Mouse (Mus musculus): ENCODE results near the gene Ablim1. TPM values are rescaled to one million over a fixed set of nuclear protein-coding genes. Genes with fewer than 3 reads are reported as not detected.

The Ablim1 gene
- polyA plus RNA-seq, 1 experiment from 2014 or later: 30.2 TPM

DNA sequence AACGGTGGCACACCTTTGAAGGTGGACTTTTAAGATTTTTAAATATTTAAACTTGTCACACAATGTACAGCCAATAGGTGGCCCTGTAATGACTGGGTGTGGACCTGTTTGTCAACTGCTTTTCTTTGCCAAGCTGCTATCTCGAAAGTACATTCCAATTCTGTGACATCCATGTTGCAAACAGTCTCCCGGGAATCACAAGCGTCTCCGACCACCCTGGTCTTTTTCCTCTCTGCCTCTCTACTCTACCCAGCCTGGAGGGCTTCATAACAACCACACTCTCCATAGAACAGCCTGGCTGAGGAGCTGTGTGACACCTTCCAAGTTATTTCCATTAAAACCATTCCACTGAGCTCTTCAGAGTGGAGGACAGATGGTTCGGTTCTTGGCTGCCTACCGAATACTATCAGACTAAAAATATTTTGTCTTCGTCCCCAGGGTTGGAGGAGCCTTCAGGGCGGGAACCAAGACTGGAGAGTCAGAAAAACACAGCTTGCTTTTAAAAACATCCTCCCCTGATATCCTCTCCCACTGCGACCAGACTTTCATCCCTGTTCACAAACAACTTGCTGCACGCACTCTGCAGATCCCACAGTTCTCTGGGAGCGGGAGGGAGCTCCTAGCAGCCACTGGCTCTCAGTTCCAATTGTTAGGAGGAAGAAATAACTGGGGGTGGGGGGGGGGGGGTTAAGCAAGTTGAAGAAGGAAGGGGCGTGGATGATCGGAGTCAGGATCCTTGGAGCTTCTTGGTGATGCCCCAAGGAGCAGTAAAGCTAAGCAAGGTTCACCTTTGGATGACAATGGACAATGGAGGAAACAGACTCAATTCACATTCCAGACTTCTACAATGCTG is 216.3 kb downstream of the Ablim1 start:
- peaks cover 26% of the 10 kb centered on the region for H3K4me1 ChIP-seq (replicated peaks; ENCODE audit: control insufficient read depth, insufficient read depth, low read length)
- DNase-seq (ENCODE audit: low spot score) (no peak), ATAC-seq (replicated peaks; ENCODE audit: low FRiP score, low TSS enrichment, low read depth) (0 out of 2 replicates have a peak, but pooled peaks have one; percentile 55)
- peak overlapping the region; percentile 59; the same call in 1 of the 2 replicates for H3K27ac ChIP-seq (ENCODE audit: low read depth)
- H3K36me3 ChIP-seq (ENCODE audit: control insufficient read depth, insufficient read depth, low read length): no peaks in the 10 kb centered on the region
- no peaks in the 10 kb centered on the region for H3K27me3 ChIP-seq (replicated peaks; ENCODE audit: control insufficient read depth, insufficient read depth, low read length)
- no peak overlapping the region for H3K4me3 ChIP-seq (ENCODE audit: low read depth, low read length)
- H3K4me2 ChIP-seq (ENCODE audit: low read length): no peak overlapping the region
- no peak overlapping the region for H3K9ac ChIP-seq (ENCODE audit: low read length)
- no peaks in the 10 kb centered on the region for H3K9me3 ChIP-seq (ENCODE audit: control insufficient read depth, low read length)
- WGBS: 59% methylated on average over 14 of the region's 14 CpGs

DNA sequence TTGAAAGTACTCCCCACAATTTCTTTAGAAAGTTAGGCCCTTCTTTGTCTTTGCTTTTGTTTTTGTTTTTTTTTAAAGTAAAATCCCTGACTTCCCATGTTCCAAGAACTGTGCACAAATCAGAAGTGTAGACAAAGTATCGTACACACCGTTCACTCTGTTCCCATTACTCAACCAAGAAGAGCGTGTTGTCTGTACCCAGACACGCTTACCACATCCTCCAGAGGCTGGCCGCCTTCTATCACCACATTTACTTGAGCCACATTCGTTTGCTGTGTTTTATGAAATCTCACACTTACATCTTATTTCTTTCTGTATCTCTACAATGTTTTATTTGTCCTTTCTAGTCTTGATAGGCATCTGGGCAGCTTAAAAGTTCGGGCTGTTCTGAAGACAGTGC is 219.4 kb downstream of the Ablim1 start:
- Histone ChIP-seq H3K4me3 (ENCODE audit: low read depth, low read length) (no peak overlapping the region), H3K36me3 (ENCODE audit: control insufficient read depth, insufficient read depth, low read length) (no peaks in the 10 kb centered on the region), H3K27me3 (replicated peaks; ENCODE audit: control insufficient read depth, insufficient read depth, low read length) (no peaks in the 10 kb centered on the region), H3K4me1 (replicated peaks; ENCODE audit: control insufficient read depth, insufficient read depth, low read length) (peaks cover 14% of the 10 kb centered on the region), H3K4me2 (ENCODE audit: low read length) (no peak overlapping the region), H3K9ac (ENCODE audit: low read length) (no peak overlapping the region), H3K27ac (ENCODE audit: low read depth) (no peak overlapping the region), H3K9me3 (ENCODE audit: control insufficient read depth, low read length) (no peaks in the 10 kb centered on the region)
- WGBS: 89% methylated on average over 7 of the region's 7 CpGs
- DNase-seq (ENCODE audit: low spot score): no peak
- no peak for ATAC-seq (replicated peaks; ENCODE audit: low FRiP score, low TSS enrichment, low read depth)

DNA sequence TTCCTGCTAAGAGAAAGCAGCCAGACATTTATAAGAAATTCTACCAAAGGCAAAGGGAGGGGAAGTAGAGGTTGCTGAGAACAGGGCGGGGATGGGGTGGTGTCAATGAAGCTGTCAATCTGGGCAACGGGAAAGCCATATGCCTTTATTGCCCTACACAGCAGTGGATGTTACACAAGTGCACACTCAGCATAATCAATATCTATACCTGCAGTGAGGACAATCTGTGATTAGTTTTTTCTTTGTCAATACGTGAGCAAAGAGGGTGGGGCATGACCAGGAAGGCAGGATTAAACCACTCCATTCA is 221.1 kb downstream of the Ablim1 start:
- no peak overlapping the region for H3K4me3 ChIP-seq (ENCODE audit: low read depth, low read length)
- H3K9ac ChIP-seq (ENCODE audit: low read length): no peak overlapping the region
- H3K36me3 ChIP-seq (ENCODE audit: control insufficient read depth, insufficient read depth, low read length): no peaks in the 10 kb centered on the region
- WGBS: 77% methylated on average over 3 of the region's 3 CpGs
- H3K4me1 ChIP-seq (replicated peaks; ENCODE audit: control insufficient read depth, insufficient read depth, low read length): peaks cover 8% of the 10 kb centered on the region
- H3K9me3 ChIP-seq (ENCODE audit: control insufficient read depth, low read length): no peaks in the 10 kb centered on the region
- ATAC-seq (replicated peaks; ENCODE audit: low FRiP score, low TSS enrichment, low read depth) (no peak), DNase-seq (ENCODE audit: low spot score) (no peak)
- H3K27me3 ChIP-seq (replicated peaks; ENCODE audit: control insufficient read depth, insufficient read depth, low read length): no peaks in the 10 kb centered on the region
- no peak overlapping the region for H3K27ac ChIP-seq (ENCODE audit: low read depth)
- no peak overlapping the region for H3K4me2 ChIP-seq (ENCODE audit: low read length)

DNA sequence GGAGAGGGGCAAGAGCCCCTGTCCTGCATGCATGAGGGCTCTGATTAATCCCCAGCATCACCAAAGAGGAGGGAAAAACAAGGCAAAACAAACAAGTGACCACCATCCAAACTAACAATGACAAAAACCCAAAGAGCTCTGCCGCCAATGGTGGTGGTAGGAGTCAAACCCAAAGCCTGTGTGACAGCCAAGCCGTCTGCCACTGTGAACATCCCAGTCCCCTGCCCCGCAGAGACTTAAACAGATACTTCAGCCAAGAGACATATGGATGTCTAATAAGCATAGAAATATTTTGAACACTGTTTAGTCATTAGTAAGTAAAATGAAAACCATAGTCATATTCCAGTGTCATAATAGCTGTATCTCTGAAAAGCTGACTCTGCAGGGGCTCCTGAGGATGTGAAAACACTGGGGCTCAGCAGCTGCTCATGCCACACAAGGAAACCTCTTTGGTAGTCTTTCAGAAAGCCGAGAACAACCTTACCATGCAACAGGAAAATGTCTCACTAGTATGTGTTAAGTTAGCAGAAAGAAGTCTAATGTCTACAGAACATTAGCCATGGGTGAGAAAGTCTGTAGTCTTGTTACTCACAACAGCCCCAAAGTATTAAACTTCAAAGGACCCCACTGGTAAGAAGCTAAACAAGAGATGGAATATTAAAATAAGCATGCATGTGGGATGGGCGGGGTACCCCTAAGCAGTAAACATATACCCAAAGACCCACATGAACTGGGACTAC is 221.6 kb downstream of the Ablim1 start:
- ATAC-seq (replicated peaks; ENCODE audit: low FRiP score, low TSS enrichment, low read depth) (no peak), DNase-seq (ENCODE audit: low spot score) (no peak)
- Histone ChIP-seq H3K4me1 (replicated peaks; ENCODE audit: control insufficient read depth, insufficient read depth, low read length) (peaks cover 4% of the 10 kb centered on the region; the same call in 1 of the 2 replicates), H3K9ac (ENCODE audit: low read length) (no peak overlapping the region), H3K4me3 (ENCODE audit: low read depth, low read length) (no peak overlapping the region), H3K27me3 (replicated peaks; ENCODE audit: control insufficient read depth, insufficient read depth, low read length) (no peaks in the 10 kb centered on the region), H3K9me3 (ENCODE audit: control insufficient read depth, low read length) (no peaks in the 10 kb centered on the region), H3K4me2 (ENCODE audit: low read length) (no peak overlapping the region), H3K36me3 (ENCODE audit: control insufficient read depth, insufficient read depth, low read length) (no peaks in the 10 kb centered on the region), H3K27ac (ENCODE audit: low read depth) (no peak overlapping the region)
- WGBS: 89% methylated on average over 5 of the region's 5 CpGs

GRCm38 (mm10) chr19:57091278-57091677 is 223.4 kb downstream of the Ablim1 start:
- WGBS: 85% methylated on average over 7 of the region's 7 CpGs
- Histone ChIP-seq H3K9me3 (ENCODE audit: control insufficient read depth, low read length) (no peaks in the 10 kb centered on the region), H3K36me3 (ENCODE audit: control insufficient read depth, insufficient read depth, low read length) (no peaks in the 10 kb centered on the region), H3K4me3 (ENCODE audit: low read depth, low read length) (no peak overlapping the region), H3K27ac (ENCODE audit: low read depth) (no peak overlapping the region), H3K9ac (ENCODE audit: low read length) (no peak overlapping the region), H3K4me1 (replicated peaks; ENCODE audit: control insufficient read depth, insufficient read depth, low read length) (no peaks in the 10 kb centered on the region), H3K4me2 (ENCODE audit: low read length) (no peak overlapping the region), H3K27me3 (replicated peaks; ENCODE audit: control insufficient read depth, insufficient read depth, low read length) (no peaks in the 10 kb centered on the region)
- no peak for DNase-seq (ENCODE audit: low spot score)
- no peak for ATAC-seq (replicated peaks; ENCODE audit: low FRiP score, low TSS enrichment, low read depth)

- no peak overlapping the region for H3K4me3 ChIP-seq (ENCODE audit: low read depth, low read length)
- 76% methylated on average over 2 of the region's 2 CpGs for WGBS
- H3K4me2 ChIP-seq (ENCODE audit: low read length): no peak overlapping the region
- no peaks in the 10 kb centered on the region for H3K4me1 ChIP-seq (replicated peaks; ENCODE audit: control insufficient read depth, insufficient read depth, low read length)
- no peak overlapping the region for H3K27ac ChIP-seq (ENCODE audit: low read depth)
- DNase-seq (ENCODE audit: low spot score) (no peak), ATAC-seq (replicated peaks; ENCODE audit: low FRiP score, low TSS enrichment, low read depth) (no peak)
- no peaks in the 10 kb centered on the region for H3K9me3 ChIP-seq (ENCODE audit: control insufficient read depth, low read length)
- H3K36me3 ChIP-seq (ENCODE audit: control insufficient read depth, insufficient read depth, low read length): no peaks in the 10 kb centered on the region
- no peaks in the 10 kb centered on the region for H3K27me3 ChIP-seq (replicated peaks; ENCODE audit: control insufficient read depth, insufficient read depth, low read length)
- H3K9ac ChIP-seq (ENCODE audit: low read length): no peak overlapping the region
Observed at GRCm38 (mm10) chr19:57088804-57089369, 225.8 kb downstream of the Ablim1 start.

- Histone ChIP-seq H3K9ac (ENCODE audit: low read length) (no peak overlapping the region), H3K27me3 (replicated peaks; ENCODE audit: control insufficient read depth, insufficient read depth, low read length) (no peaks in the 10 kb centered on the region), H3K4me1 (replicated peaks; ENCODE audit: control insufficient read depth, insufficient read depth, low read length) (peaks cover 4% of the 10 kb centered on the region; the same call in 1 of the 2 replicates), H3K36me3 (ENCODE audit: control insufficient read depth, insufficient read depth, low read length) (no peaks in the 10 kb centered on the region; the same call in 1 of the 2 replicates), H3K27ac (ENCODE audit: low read depth) (no peak overlapping the region), H3K9me3 (ENCODE audit: control insufficient read depth, low read length) (no peaks in the 10 kb centered on the region), H3K4me3 (ENCODE audit: low read depth, low read length) (no peak overlapping the region), H3K4me2 (ENCODE audit: low read length) (no peak overlapping the region)
- DNase-seq (ENCODE audit: low spot score): no peak
- 91% methylated on average over 5 of the region's 5 CpGs for WGBS
- ATAC-seq (replicated peaks; ENCODE audit: low FRiP score, low TSS enrichment, low read depth): no peak
Observed at GRCm38 (mm10) chr19:57084520-57085166, 230.1 kb downstream of the Ablim1 start.

DNA sequence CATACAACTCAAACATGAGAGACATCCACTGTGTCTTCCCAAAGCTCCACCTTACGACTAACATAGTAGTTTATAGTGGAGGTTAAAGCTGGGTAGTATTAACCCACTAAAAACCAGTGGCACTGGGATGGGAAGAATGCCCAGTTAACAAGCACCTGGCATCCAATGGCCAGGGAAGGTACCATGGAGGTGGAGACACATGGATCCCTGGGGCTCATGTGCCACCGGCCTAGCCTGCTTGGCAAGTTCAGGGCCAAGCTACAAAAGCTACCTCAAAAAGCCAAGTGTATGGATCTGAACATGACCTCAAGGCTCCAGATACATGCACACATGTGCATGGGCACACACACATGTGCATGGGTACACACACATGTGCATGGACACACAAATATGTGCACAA is 230.8 kb downstream of the Ablim1 start:
- Histone ChIP-seq H3K27me3 (replicated peaks; ENCODE audit: control insufficient read depth, insufficient read depth, low read length) (no peaks in the 10 kb centered on the region), H3K27ac (ENCODE audit: low read depth) (no peak overlapping the region), H3K9me3 (ENCODE audit: control insufficient read depth, low read length) (no peaks in the 10 kb centered on the region), H3K9ac (ENCODE audit: low read length) (no peak overlapping the region), H3K4me3 (ENCODE audit: low read depth, low read length) (no peak overlapping the region), H3K36me3 (ENCODE audit: control insufficient read depth, insufficient read depth, low read length) (no peaks in the 10 kb centered on the region; the same call in 1 of the 2 replicates), H3K4me2 (ENCODE audit: low read length) (no peak overlapping the region), H3K4me1 (replicated peaks; ENCODE audit: control insufficient read depth, insufficient read depth, low read length) (peaks cover 6% of the 10 kb centered on the region; the same call in 1 of the 2 replicates)
- DNase-seq (ENCODE audit: low spot score): no peak
- 90% methylated on average over 2 of the region's 2 CpGs for WGBS
- no peak for ATAC-seq (replicated peaks; ENCODE audit: low FRiP score, low TSS enrichment, low read depth)
